Mouse (Mus musculus) thymus, postnatal 4 days (tissue): ENCODE data around the gene Phox2b.

ENCODE experiments used
- DNase-seq: peaks from one replicate; pipeline ENCODE4 v3.0.0; 2021

Gene Phox2b

DNA sequence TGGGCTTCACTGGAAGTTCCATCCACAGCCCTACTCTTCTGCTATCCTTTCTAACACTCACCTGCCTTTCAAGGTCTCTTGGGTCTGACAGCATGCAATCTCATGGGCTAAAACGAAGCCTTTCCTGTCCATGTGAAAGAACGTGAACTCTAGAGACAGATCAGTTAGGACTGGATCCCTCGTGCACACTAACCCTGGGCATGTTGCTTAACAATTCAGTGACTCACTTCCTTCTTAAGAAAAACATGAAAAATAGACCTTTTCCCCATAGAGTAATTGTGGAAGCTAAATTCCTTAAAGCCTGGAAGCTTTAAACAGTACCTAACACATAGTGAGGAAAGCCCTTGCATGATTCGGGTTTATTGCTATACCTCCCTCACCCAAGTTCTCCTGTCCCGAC, 8.2 kb downstream of the Phox2b start:
- no peak for DNase-seq

DNA sequence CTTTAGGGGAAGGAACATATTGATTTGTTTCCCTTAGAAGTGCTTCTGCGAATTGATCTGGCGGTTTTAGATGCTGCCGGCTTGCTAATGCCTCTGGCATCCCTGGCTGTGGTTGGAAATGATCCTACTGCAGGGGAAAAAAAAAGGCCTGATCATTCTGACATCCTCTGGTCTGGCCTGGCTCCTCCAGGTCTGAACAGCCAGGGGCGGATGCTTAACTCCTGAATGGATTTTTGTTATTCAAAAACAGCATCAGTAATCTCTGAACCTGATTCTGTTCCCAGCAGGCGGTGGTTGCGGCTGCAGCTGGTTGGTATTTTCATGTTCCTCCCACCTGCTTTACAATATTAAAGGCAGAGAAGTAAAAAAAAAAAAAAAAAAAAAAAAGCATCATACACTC, 16.0 kb downstream of the Phox2b start:
- DNase-seq: no peak

DNA sequence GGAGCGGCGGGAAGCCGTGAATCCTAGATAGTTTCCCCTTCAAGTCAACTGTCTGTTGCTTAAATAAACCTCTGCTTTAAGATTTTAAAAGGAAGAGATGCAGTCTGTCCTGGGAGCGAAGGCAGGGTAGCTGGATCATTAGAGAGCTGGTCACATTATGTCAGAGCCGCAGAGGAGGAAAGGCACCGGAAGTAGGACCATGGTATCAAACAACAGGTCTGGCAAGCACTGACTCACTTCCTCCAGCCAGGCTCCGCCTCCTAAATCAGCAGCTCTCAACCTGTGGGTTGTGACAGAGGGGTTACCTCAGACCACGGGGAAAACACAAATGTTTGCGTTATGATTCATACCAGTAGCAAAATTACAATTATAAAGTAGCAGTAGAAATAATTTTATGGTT, 35.5 kb downstream of the Phox2b start:
- no peak for DNase-seq

DNA sequence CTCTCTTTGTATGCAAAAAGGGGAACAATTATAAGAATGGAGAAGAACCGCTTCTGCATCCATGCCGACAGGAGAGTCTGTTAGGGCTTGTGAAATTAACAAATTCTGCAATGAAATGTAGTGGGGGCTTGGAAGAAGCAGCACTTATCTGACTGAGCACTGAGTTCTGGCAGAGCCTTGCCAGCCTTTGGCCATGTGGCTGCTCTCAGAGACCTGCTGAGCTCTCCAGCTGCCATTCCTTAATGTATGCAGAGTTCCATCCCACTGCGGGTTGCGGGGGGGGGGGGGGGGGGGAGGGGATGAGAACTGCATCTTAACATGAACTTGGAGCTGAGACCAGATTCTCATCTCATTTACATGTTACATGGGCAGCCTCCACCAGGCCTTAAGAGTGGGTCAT, 38.6 kb downstream of the Phox2b start:
- DNase-seq: no peak

DNA sequence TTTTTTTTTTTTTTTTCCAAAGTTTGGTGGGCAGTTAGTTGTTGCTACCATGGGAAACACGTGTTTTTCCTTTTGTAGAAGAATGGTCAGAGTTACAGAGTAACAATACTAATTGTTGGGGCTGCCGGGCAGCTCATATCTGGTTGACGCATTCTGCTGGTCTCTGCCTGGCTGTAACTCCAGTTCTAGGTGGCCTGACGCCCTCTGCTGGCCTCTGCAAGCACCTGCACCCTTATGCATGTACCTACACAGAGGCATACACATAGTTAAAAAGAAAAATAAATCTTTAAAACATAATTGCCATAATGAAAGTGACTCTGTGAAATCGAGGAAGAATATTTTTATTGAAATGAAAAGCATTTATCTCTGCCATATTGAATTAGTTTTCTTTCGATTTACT, 41.3 kb downstream of the Phox2b start:
- DNase-seq: no peak

DNA sequence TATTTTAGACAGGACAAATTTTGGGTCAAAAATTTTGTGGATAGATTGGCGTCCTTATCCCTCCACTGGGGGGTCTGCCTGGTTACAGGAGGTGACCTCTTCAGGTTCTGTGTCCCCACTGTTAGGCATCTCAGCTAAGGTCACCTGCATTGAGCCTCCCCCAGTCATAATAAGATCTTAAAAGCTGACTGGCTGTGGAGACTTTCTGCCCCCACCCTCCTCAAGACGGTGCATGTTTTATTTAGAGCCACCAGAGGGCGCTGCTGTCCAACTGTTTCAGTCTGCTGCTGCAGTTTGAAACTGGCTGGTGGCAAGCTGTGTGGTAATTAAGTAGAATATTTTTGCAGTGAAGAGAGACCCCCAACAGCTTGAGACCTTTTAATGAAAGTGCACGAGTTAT, 51.1 kb downstream of the Phox2b start:
- peak; percentile 53 for DNase-seq
